Mouse (Mus musculus) cerebellum, postnatal 25 days (tissue): Measurements from ENCODE around the gene Pde7b.
A peak's percentile ranks its signal among the peaks of the same experiment; 100 is the strongest.

Experiments
- DNase-seq, 2 experiments: peaks; one replicate each; pipeline ENCODE4 v3.0.0; 2021; ENCODE audit warnings: mixed read lengths in 2 of 2

Pde7b gene

DNA sequence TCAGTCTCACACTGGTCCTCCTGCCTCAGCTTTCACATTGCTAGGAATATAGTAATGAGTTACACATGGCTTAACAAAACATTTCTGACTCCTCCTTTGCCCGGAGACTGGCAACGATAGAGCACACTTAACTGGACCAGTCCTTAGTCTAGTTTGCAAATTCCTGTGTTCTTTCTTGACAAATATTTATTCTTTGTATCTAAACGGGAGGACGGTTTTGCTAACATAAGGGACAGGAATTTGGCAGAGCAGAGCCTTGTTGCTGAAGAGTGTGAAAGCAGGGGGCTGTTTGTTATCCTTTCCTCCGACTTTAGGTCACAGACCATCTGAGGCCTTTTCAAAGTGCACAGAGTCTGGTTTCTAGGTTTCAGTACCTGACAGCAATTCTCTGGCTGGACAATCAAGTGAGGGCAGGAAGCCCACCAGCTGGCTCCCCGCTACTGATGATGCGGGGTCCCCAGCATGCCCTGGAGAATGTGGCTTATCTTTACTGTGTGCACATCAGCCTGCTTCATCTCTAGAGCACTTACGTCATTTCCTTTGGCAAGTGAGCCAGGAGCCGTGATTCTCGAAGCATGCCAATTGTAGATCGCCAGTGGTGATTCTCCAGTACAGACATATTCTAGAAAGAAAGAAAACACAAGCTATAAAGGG is 306.5 kb downstream of the Pde7b start:
- no peak for DNase-seq

DNA sequence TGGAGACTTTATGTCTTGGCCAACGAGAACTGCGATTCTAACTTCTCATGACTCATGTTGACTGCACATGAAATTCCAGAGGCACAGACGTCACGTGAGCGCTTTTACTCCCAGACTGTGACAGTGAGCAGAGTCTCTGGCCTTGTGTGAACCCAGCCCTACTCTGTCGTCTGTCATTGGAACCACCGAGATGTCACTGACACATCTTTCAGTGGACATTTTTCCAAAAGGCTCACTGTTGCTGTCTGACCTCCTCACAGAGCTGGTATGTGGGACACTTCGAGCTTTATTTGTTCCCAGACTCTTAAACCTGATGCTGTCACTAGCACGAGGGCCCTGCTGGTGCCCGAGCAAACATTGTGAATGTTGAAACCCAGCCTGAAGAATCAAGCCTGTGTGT is 315.7 kb downstream of the Pde7b start:
- no peak for DNase-seq

DNA sequence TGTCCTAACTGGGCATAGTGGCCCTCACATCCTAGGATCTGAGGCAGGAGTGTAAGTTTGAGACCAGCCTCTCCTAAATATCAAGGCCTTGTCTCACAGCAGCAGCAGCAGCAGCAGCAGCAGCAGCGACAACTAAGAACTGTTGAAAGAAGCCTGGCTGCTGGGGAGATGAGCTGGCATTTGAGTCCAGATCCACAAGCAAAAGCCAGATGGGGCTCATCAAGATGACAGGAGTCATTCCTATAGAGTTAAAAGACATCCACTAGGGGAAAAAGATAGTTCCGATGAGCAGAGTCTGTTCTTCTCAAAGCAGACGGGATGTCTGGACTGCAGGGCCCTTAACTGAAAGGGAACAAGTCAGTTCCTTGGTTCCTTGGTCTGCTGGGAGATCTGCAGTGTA is 316.5 kb downstream of the Pde7b start:
- no peak for DNase-seq

DNA sequence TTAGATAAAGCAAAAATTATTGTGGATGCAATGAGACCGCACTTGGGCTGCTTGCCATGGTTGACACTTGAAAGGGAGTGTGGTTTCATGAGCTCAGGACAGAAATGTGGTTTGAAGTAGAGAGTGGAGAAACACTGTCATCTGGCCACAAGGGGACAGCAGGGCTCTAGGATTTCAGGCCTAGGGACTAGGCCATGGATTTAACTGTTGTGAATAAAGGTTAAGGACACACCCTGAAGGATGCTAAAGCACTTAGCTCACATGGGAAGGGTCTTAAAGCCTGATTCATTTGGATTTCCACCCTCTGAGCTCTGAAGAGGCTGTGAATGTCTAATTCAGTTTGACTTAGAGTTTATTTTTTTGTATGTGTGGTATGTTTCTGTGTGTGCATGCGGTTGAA is 319.4 kb downstream of the Pde7b start:
- peak in 1 of 2 experiments; percentile 27 for DNase-seq

DNA sequence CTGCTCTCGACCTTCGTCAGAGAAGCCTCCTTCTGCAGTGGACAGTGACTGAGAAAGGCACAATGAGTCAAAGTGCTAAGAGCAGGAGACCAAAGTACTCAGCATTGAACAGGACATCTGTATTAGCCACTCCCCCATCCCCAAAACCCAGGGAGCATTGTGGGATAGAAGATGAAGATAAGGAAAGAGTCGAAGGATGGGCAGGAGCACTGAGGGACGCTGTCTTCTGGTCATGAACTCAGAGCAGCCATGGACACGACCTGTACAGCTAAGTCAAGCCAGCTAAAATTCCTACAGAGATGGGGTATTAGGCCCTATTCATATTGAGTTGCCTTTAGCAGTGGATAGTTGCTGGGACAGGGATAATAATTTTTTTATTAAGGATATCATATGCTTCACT is 321.9 kb downstream of the Pde7b start:
- DNase-seq = no peak

DNA sequence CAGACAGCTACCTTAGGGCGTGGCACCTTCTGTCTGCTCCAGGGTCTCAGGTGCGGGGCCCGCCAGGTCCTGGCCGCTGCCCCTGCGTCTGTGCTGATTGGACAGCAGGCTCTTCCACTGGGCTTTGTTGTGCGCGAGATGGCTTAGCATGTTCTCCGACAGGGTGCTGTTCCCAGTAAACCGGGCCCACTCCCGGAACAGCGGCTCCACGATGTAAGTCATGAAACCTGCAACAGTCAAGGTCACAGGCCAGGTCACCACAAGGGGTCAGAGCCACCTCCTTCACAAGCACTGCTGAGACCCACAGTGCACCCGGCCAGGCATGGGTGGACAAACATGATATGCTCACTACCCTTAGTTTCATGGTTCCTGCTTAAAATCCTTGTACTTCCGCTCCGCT is 324.5 kb downstream of the Pde7b start:
- DNase-seq = peak in 1 of 2 experiments; percentile 2

DNA sequence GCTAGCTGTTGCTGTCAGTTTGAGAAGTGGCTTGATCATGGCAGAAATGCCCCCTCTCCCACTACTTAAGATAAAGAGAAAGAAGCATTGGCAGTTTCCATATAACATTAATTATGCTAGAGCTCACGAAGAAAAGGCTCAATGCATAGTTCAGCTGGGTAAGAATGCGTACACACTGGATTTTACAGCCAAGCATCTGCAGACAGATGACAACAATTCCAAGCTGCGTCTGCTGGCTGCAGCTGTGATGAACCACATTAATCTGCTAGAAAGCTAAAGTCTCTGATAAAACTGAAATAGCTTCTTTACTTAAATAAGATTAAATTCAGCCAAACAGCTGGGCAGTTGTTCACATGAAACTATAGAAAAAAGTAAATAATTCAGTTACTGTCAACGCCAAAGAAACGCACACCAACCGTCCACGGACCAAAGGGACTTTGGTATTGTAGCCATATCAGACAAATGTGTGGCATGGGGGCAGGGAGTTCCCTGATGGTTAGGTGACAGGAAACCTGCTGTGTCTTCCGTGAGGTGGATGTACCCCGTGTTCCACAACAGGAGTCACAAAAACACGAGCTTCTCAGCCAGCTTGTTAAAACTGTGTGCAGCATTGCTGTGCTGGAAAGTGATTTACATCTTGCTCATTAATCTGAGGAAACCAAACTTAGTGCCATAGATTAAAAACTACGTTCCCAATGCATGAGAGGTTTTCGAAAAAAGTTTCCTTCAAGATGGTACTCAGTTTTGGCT is 326.1 kb downstream of the Pde7b start:
- DNase-seq = no peak

DNA sequence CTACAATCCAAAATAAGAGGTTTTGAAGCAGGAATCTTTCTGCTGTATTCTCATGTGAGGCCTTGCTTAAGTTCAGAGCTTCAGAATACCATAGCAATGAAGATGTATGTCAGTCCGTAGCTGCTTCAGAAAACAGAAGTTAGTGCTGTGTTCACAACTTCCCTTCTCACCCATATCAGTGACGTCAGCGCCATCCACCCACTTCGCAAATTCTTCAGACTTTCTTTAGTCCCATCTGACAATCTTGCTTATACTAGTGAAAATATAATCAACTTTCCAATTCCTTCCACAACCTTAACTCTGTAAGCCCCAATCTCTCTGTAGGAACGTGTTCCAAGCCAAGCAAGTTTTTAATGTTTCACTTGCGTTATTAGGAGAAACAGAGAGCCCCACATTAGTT is 326.7 kb downstream of the Pde7b start:
- DNase-seq = no peak

DNA sequence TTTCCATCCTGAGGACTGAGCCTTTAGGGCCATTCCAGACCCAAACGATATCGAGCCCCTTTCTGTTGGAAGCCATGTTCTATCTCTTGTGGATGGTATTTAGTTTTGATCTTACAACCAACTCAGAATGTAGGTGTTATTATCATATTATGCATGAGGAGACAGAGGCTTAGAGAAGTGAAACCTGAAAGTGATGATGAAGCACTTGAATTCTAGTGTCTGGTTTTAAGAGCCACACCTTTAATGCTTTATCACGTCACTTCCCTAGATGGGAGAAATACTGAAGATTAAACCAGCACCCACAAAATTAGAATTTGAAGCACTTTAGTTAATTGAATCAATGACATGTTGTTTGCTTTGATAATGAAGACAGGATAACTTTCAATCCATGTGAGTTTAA is 329.1 kb downstream of the Pde7b start:
- DNase-seq = no peak

DNA sequence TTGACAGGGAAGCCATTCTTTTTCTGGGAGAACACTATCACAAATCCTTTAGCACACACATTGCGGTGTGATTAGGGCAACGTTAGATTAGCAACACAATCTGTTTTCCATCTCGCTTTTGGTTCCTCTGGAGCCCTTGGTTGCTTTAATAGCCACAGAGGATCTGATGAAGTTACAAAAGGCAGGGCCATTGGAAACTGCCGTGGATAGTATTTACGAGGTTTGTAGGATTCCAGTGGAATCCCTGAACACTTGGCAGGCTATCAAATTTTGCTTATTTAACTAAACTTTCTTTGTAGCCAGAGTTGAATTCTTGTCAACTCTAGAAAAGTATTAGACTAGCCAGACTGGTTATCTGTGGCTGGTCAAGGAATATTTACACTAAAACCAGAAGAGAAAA is 330.1 kb downstream of the Pde7b start:
- DNase-seq = no peak

DNA sequence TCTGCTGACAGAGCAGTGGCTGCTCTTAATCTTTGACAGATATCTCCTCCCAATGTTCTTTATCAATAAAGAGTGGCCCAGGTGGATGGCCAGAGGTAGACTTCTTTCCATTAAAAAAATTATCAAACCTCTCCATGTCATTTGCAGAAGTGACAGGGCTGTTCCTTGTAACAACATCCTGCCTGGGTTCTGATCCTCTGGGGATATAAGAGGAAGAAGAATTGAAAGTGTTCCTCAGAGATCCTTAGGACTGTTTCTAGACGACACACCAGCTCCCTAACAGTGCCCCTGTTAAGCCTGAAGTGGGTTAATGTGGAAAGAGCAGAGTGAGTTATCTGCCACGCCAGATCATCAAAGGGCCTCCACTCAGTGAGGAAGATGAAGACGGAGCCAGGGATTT is 334.3 kb downstream of the Pde7b start:
- DNase-seq = no peak

DNA sequence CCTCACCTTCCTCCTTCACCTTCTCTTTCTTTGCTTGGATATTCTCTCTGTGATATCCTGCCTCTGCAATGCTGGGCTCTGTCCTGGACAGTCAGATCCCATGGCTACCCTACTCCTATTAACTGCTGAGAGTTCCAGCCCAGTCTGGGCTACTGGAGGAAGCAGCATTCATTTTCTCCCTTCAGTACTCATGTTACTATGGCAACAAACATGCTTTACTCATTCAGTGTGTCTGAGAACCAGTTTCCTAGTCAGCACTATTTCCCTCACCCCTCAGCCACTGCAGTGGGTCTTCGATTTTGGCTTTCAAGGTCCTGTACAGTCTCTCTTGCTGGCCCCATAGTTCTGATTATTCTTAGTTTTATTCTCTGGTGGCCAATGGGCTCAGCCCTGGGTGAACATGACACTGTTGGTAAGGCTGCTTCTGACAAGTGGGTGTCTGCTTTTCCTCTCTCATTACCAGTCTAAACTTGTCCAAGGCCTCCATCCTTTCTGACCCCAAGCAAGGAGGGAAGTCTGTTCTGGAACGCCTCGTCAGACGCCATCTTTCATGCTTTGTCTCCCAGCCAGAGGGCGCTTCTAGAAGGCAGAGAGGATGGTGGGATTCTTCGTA is 342.0 kb downstream of the Pde7b start:
- no peak for DNase-seq

DNA sequence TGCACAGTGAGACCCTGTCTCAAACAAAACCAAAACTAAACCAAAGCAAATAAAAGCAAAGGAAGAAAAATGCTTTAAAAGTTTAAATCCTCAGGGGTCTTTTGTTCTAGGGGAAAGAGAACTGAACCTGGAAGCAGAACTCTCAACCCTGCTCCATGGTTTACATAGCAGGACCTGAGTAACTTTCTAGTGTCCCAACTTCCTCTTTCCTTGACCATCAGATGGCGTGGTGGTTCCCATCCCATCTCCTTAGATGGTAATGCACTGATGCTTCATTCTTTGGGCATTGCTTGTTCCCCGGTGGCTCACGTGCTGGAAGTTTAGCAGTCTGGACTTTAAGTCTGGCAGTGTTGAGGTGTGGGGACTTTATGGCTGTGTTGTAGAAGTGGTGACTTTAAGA is 343.5 kb downstream of the Pde7b start:
- DNase-seq = no peak

DNA sequence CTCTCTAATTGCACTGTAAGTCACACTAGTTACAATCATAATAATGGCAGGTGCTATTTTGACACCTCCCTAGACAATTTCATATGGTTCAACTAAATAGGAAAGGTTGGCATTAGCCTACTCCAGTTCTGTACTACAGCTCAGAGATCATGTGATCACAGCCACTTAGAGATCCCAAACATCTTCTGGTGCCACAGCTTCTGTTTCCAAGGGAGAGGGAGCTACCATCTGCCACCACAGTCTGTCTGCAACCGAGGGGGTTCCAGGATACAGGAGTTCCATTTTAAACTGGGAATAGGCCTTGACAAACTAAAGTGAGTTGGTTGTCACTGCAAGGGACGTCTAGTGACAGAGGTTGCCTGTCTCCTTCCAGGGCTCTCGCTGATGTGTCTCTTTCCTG is 344.1 kb downstream of the Pde7b start:
- DNase-seq = peak; percentile 11 to 19

DNA sequence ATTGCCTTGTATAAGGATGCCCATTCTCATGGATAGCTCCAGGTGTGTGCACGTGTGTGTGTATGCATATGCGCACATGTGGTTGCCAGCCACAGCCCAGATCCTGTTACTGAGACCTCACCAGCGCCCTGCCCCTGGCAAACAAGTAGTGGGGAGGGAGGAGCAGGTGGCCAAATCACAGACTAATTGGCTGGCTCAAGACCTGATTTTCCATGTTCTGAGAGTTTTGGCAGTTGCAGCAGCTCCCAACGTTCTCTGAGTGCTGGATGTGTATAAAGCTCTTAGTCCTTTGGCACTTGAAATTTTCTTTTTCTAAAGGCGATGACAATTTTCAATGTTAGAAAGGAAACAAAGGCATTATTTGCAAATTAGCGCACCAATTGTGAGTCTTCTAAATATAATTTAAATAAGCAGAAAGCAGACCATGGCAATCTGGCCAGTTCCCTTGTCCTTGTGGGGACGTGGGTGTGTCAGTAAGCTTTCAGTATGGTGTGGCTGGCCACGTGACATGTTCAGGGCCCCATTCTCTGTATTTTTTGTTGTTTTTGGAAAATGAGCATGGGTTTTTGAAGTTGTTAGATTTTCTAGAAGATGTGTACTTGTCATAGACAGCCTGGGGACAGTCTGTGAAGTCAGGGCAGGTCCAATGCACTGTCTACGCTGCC is 345.7 kb downstream of the Pde7b start:
- DNase-seq = no peak

DNA sequence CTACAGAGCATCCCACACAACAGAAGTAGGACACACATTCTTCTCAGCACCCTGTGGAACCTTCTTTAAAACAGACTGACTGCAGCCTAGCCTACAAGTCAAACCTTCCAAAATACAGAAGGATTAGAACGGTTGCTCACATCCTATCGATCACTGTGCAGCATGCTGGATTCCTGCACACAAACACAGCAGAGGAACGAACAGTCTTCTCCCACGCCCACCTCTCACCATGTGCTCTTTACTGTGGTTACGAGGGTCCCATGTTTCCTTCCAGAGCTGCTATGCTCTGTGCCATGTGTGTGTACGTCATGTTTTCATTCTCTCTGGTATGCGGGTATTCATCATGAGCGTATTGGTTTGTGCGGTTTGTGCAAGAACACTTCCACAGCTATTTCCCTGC is 347.3 kb downstream of the Pde7b start:
- no peak for DNase-seq

DNA sequence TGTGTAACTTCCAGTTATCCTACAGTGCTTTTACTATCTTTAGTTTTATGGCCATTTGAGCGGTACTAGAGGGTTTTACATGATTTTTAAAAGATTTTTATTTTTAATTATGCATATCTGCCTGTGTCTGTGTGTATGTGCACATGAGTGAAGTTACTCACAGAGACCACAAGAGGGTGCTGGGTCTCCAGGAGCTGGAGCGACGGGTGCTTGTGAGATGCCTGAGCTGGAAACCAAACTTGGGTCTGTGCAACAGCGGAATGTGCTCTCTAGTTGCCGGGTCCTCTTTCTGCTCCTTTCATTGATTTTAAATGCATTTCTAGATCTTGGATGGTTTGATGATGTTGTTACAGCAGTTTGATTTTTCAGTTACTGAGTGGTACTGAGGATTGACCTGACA is 352.8 kb downstream of the Pde7b start:
- DNase-seq = no peak

DNA sequence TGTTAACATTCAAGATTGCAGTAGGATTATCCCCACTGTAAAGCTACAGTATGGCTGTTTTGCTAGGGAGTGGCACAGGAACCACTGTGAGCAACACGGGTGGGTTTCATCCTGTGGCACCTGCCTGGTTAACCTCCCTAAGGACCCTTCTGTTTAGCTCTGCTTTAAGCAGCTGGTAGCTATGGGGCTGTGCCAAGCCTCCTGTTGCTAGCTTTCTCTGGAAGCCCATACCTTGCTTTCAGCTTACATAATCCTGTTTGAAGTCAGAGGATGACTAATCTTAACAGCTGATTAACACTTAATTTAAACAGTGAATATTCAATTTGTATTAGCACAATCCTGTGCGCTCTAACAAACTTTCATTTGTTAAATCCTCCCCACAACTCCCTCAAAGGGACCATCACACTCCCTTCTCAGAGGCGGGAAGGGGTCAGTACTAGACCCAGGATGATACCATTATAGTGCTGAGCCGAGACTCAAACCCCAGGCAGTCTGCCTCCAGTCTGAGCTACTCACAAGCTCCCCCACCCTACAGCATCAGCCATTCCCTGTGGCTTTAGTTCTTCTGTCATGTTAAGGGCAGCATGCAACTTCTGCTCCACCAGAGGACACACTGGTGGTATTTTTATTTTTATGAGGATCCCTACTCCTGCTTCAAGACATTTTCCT is 362.3 kb downstream of the Pde7b start:
- no peak for DNase-seq

DNA sequence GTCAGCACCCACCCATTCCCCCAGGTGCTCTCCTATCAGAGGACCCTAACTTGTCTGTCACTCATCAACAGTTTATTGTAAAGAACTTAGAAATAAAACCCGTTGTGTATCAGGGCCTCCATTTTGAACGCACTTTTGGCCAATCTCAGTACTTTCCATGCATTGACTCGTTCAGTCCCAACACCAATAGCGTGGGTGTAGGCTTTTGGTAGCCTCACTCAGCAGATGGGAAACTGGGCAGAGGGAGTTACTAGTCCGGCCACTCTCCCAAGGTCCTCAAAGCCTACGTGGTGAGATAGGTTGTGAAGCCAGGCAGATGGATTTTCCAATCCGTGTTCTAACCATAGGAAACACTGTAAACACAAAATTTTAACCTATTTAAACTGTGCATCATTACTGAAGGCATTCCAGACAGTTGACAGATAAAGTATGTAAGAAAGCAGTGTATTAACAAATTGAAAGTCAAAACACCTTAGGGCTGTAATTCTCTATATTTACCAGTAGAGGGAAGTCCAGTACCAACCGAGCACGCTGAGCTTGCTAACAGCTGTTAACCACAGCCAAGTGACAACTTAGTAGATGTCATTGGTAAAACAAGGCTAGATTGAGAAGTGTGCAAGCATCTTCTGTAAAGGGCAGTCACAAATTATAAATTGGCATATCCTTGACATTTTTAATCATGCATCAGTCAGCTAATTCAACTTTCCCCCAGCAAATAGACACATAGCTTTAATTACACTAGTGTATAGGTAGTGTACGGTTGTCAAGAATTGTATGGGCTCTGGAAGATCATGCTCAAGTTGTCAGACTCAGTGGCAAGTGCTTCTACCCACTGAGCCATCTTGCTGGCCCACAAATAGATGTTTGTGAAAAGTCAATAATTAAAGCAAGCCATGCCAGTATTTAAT is 363.1 kb downstream of the Pde7b start:
- DNase-seq = peak in 1 of 2 experiments; percentile 12

DNA sequence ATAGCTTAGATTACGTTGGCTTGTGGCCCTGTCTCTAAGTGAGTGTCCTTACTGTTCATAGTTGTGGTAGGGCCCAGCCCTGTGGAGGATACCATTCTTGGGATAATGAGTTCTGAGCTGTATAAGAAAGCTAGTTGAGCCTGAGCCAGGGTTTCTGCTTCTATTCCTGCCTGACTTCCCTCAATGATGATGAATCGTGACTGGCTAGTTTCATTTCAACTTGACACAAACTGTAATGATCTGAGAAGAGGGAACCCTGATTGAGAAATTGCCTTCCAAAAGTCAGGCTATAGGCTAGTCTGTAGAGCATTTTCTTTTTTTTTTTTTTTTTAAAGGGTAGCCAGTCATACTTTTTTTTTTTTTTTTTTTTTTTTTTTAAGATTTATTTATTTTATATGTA is 376.0 kb downstream of the Pde7b start:
- no peak for DNase-seq
